Mouse (Mus musculus) C2C12 (cell line): ENCODE results near the gene Lef1. TPM values are rescaled to one million over a fixed set of nuclear protein-coding genes. Genes with fewer than 3 reads are reported as not detected.

ENCODE experiments used
- H3K27me3 ChIP-seq: one replicate; pipeline ENCODE4 v1.6.1; 2011; ENCODE audit not compliant: control insufficient read depth, insufficient read depth, insufficient read length
- H3K36me3 ChIP-seq: one replicate; pipeline ENCODE4 v1.6.1; 2011; ENCODE audit not compliant: control insufficient read depth, insufficient read depth
- H3K4me3 ChIP-seq: one replicate; pipeline ENCODE4 v1.5.1; 2011; ENCODE audit warnings: mild to moderate bottlenecking, control low read depth; ENCODE audit not compliant: poor library complexity, insufficient read depth, severe bottlenecking
- H3K79me2 ChIP-seq: one replicate; pipeline ENCODE4 v1.6.1; 2011; ENCODE audit not compliant: control insufficient read depth, insufficient read depth
- H3K79me3 ChIP-seq: one replicate; pipeline ENCODE4 v1.6.1; 2011; ENCODE audit warnings: low read depth, control low read depth
- H3ac ChIP-seq: one replicate; pipeline ENCODE3; 2011; ENCODE audit warnings: low read depth; ENCODE audit not compliant: control insufficient read depth, insufficient read length
- CEBPB ChIP-seq: IDR thresholded peaks from one replicate; pipeline ENCODE4 v1.6.1; 2011; ENCODE audit warnings: low read depth, mild to moderate bottlenecking, control low read depth, moderate library complexity
- CTCF ChIP-seq: IDR thresholded peaks from one replicate; pipeline ENCODE4 v1.5.1; 2011; ENCODE audit not compliant: control insufficient read depth, insufficient read depth, insufficient read length
- FOSL1 ChIP-seq: IDR thresholded peaks from one replicate; pipeline ENCODE4 v1.8.0; 2011; ENCODE audit warnings: mild to moderate bottlenecking, low read length; ENCODE audit not compliant: poor library complexity, insufficient read depth, severe bottlenecking
- MAX ChIP-seq: IDR thresholded peaks from one replicate; pipeline ENCODE4 v1.6.1; 2011; ENCODE audit warnings: mild to moderate bottlenecking, control low read depth
- MYOD1 ChIP-seq: IDR thresholded peaks from one replicate; pipeline ENCODE4 v1.6.1; 2011; ENCODE audit warnings: low read depth; ENCODE audit not compliant: control insufficient read depth, insufficient read length
- MYOG ChIP-seq: IDR thresholded peaks from one replicate; pipeline ENCODE4 v1.6.1; 2011; ENCODE audit not compliant: control insufficient read depth, insufficient read length; ENCODE audit errors: extremely low read depth
- USF1 ChIP-seq: IDR thresholded peaks from one replicate; pipeline ENCODE4 v1.6.1; 2011; ENCODE audit warnings: low read depth, mild to moderate bottlenecking, control low read depth, moderate library complexity
- polyA plus RNA-seq: library from polyadenylated mRNA; unstranded; fragments of >200 nt; fragmentation: generic; extraction: Trizol; gene quantifications from one replicate; pipeline ENCODE4 v1.2.1, GENCODE M21; 2012; ENCODE audit warnings: missing spikeins

Lef1 gene
- polyA plus RNA-seq, 1 experiment = 4.6 TPM

- Histone ChIP-seq H3ac (peak within 1 kb of the TSS; percentile 63), H3K4me3 (peak within 1 kb of the TSS; percentile 50), H3K79me2 (peaks cover 26% of the 10 kb centered on the region), H3K27me3 (no peaks in the 10 kb centered on the region), H3K36me3 (peaks cover 8% of the 10 kb centered on the region), H3K79me3 (peaks cover 5% of the 10 kb centered on the region)
- TF ChIP-seq MYOG (no peak), MAX (no peak), CEBPB (no peak), CTCF (no peak), FOSL1 (no peak), MYOD1 (no peak), USF1 (no peak)
Observed at GRCm38 (mm10) chr3:131271559-131272373, 161.5 kb downstream of the Lef1 start, which contains the start of gene Hadh. Gene Hadh, minus strand, starts transcription at chr3:131272101.

- peaks cover 8% of the 10 kb centered on the region for H3K36me3 ChIP-seq
- peaks cover 26% of the 10 kb centered on the region for H3K79me2 ChIP-seq
- H3K27me3 ChIP-seq = no peaks in the 10 kb centered on the region
- peaks cover 5% of the 10 kb centered on the region for H3K79me3 ChIP-seq
- H3K4me3 ChIP-seq = peak overlapping the region; percentile 50
- no peak overlapping the region for H3ac ChIP-seq
- TF ChIP-seq MYOG (no peak), MAX (no peak), FOSL1 (no peak), USF1 (no peak), CTCF (no peak), MYOD1 (no peak), CEBPB (no peak)
Observed at GRCm38 (mm10) chr3:131272374-131273100, 162.3 kb downstream of the Lef1 start.

Other genes with a start within 250 kb of the Lef1 start
- gene Hadh, start 161.6 kb downstream of the Lef1 start, polyA plus RNA-seq = 65.3 TPM
- gene Cyp2u1, start 192.8 kb downstream of the Lef1 start, polyA plus RNA-seq = 2.6 TPM